9 mouse cellular contexts compared by ENCODE assay signal in the genomic region with DNA sequence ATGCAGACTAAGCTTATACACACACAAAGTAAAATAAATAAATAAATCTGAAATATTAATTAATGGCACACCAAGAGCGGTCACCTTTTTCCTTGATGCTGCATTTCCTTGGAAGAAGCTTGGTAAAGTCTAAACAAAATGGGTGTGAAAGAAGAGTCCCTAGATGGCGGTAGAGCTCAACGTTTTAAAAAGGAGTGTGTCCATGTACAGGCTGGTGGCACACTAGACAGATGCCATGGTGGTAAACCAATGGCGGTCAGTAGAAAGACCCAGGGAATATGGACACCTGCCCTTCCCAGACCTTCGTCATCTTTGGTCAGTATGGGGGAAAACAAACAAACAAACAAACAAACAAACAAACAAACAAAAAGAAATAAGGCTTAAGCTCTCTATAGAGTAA.
DNase-seq lines count a peak whose midpoint lies in the region; ATAC-seq and TF ChIP-seq lines count a peak whose summit lies in the region.
"Had no signal": no experiment of that assay in that cellular context is flagged by ENCODE, and none has a peak within 500 bp of the region (broad histone marks: within the 10 kb centered on the region; RNA-seq: fewer than 3 reads in every experiment).

No protein-coding gene starts in this region.

- H3K9ac ChIP-seq in limb, embryonic 11.5 days (ENCODE audit: low read length) = no peak overlapping the region
- H3K9ac ChIP-seq in forebrain, embryonic 12.5 days = no peak overlapping the region
- no peak overlapping the region for H3K9ac ChIP-seq in midbrain, postnatal 0 days (replicated peaks; ENCODE audit: low read length, poor library complexity, severe bottlenecking)
- H3K9ac ChIP-seq: liver, embryonic 15.5 days had no signal

- no peaks in the 10 kb centered on the region for H3K4me1 ChIP-seq in limb, embryonic 11.5 days (ENCODE audit: control insufficient read depth, insufficient read depth, low read length)
- H3K4me1 ChIP-seq in limb, embryonic 10.5 days = no peaks in the 10 kb centered on the region
- H3K4me1 ChIP-seq in forebrain, embryonic 12.5 days = no peaks in the 10 kb centered on the region
- H3K4me1 ChIP-seq in midbrain, postnatal 0 days (ENCODE audit: insufficient read depth, low read length) = no peaks in the 10 kb centered on the region
- H3K4me1 ChIP-seq: liver, embryonic 15.5 days had no signal

- no peak for ATAC-seq in limb, embryonic 11.5 days (ENCODE audit: insufficient number of reproducible peaks, low FRiP score, low TSS enrichment, low read depth)
- ATAC-seq in forebrain, embryonic 12.5 days (ENCODE audit: low FRiP score) = peak; percentile 79
- ATAC-seq in midbrain, postnatal 0 days (ENCODE audit: low FRiP score) = no peak

- no peak overlapping the region for H3K4me2 ChIP-seq in limb, embryonic 11.5 days (ENCODE audit: low read depth, severe bottlenecking)
- no peak overlapping the region for H3K4me2 ChIP-seq in forebrain, embryonic 12.5 days
- H3K4me2 ChIP-seq in midbrain, postnatal 0 days (ENCODE audit: low read depth, low read length, poor library complexity, severe bottlenecking) = no peak overlapping the region
- H3K4me2 ChIP-seq: liver, embryonic 15.5 days had no signal

- 52% methylated on average over 5 of the region's 5 CpGs for WGBS in limb, embryonic 11.5 days
- WGBS in limb, embryonic 10.5 days = 52% methylated on average over 5 of the region's 5 CpGs
- WGBS in forebrain, embryonic 12.5 days = 49% methylated on average over 5 of the region's 5 CpGs
- 46% methylated on average over 5 of the region's 5 CpGs for WGBS in midbrain, postnatal 0 days

- peak; percentile 35 for DNase-seq in limb, embryonic 11.5 days (ENCODE audit: low spot score)
- no peak for DNase-seq in limb, embryonic 10.5 days (ENCODE audit: low spot score)
- peak; percentile 29 for DNase-seq in adrenal gland, postnatal 14 days
- DNase-seq in layer of hippocampus, adult 9-10 months (ENCODE audit: low spot score) = peak; percentile 11
- peak; percentile 76 for DNase-seq in midbrain, postnatal 0 days (ENCODE audit: low spot score)
- no peak for DNase-seq in testis, postnatal 10 days (ENCODE audit: low spot score)
- DNase-seq in thymus, postnatal 14 days = no peak

- no peaks in the 10 kb centered on the region for H3K27me3 ChIP-seq in limb, embryonic 11.5 days (ENCODE audit: control insufficient read depth, insufficient read depth, low read length)
- H3K27me3 ChIP-seq in limb, embryonic 10.5 days (ENCODE audit: low read depth, poor library complexity, severe bottlenecking) = no peaks in the 10 kb centered on the region
- no peaks in the 10 kb centered on the region for H3K27me3 ChIP-seq in forebrain, embryonic 12.5 days
- no peaks in the 10 kb centered on the region for H3K27me3 ChIP-seq in midbrain, postnatal 0 days (ENCODE audit: insufficient read depth, low read length)
- H3K27me3 ChIP-seq: liver, embryonic 15.5 days had no signal

- H3K9me3 ChIP-seq in limb, embryonic 11.5 days (ENCODE audit: control insufficient read depth, low read length) = no peaks in the 10 kb centered on the region
- H3K9me3 ChIP-seq in limb, embryonic 10.5 days (replicated peaks) = no peaks in the 10 kb centered on the region
- H3K9me3 ChIP-seq in forebrain, embryonic 12.5 days = no peaks in the 10 kb centered on the region
- H3K9me3 ChIP-seq in midbrain, postnatal 0 days (ENCODE audit: low read length) = no peaks in the 10 kb centered on the region
- H3K9me3 ChIP-seq: liver, embryonic 15.5 days had no signal

- no peak overlapping the region for H3K4me3 ChIP-seq in limb, embryonic 11.5 days (ENCODE audit: low read depth, low read length)
- no peak overlapping the region for H3K4me3 ChIP-seq in limb, embryonic 10.5 days
- no peak overlapping the region for H3K4me3 ChIP-seq in forebrain, embryonic 12.5 days (replicated peaks)
- H3K4me3 ChIP-seq in midbrain, postnatal 0 days (ENCODE audit: low read depth, low read length) = no peak overlapping the region
- H3K4me3 ChIP-seq: liver, embryonic 15.5 days had no signal

- no peaks in the 10 kb centered on the region; the same call in 1 of the 2 replicates for H3K36me3 ChIP-seq in limb, embryonic 11.5 days (ENCODE audit: control insufficient read depth, insufficient read depth, low read length)
- H3K36me3 ChIP-seq in limb, embryonic 10.5 days = peaks cover 8% of the 10 kb centered on the region
- H3K36me3 ChIP-seq in forebrain, embryonic 12.5 days (replicated peaks) = no peaks in the 10 kb centered on the region
- no peaks in the 10 kb centered on the region for H3K36me3 ChIP-seq in midbrain, postnatal 0 days (ENCODE audit: insufficient read depth, low read length)
- H3K36me3 ChIP-seq: liver, embryonic 15.5 days had no signal

- peak; percentile 70 for TF ChIP-seq CTCF in midbrain, postnatal 0 days (IDR thresholded peaks at IDR 0.05)

- H3K27ac ChIP-seq in limb, embryonic 11.5 days (replicated peaks; ENCODE audit: low read depth, low read length) = no peak overlapping the region
- H3K27ac ChIP-seq in limb, embryonic 10.5 days = no peak overlapping the region
- no peak overlapping the region for H3K27ac ChIP-seq in forebrain, embryonic 12.5 days
- no peak overlapping the region for H3K27ac ChIP-seq in midbrain, postnatal 0 days (ENCODE audit: low read depth, low read length)
- H3K27ac ChIP-seq: liver, embryonic 15.5 days had no signal

Comparison
In these comparisons a context has a peak if more than half of its experiments do, and no peak if none do; other contexts are left out.
1. DNase-seq: peak in limb, embryonic 11.5 days (single experiment), adrenal gland, postnatal 14 days (single experiment), layer of hippocampus, adult 9-10 months (single experiment) and midbrain, postnatal 0 days (single experiment); none in limb, embryonic 10.5 days (single experiment), testis, postnatal 10 days (single experiment) and thymus, postnatal 14 days (single experiment).